Mouse (Mus musculus) cerebellum, adult 9-10 months (tissue): ENCODE data around the gene Rnf181.

Experiments
- DNase-seq: peaks from one replicate; pipeline ENCODE4 v3.0.0; 2022

Rnf181 gene

GRCm38 (mm10) chr6:72359343-72359742, 7.4 kb downstream of the Rnf181 start:
- no peak for DNase-seq

- peak; percentile 19 for DNase-seq
Observed at GRCm38 (mm10) chr6:72358086-72358764, 8.5 kb downstream of the Rnf181 start.

GRCm38 (mm10) chr6:72357164-72358079, 9.3 kb downstream of the Rnf181 start:
- peak; percentile 39 for DNase-seq

- peak; percentile 55 for DNase-seq
Observed at GRCm38 (mm10) chr6:72356001-72356532, 10.7 kb downstream of the Rnf181 start.

- DNase-seq: peak; percentile 71
Observed at GRCm38 (mm10) chr6:72355066-72355911, 11.5 kb downstream of the Rnf181 start, which contains the start of gene Tmem150a. Gene Tmem150a, plus strand, starts transcription at chr6:72355447.

- peak; percentile 12 for DNase-seq
Observed at GRCm38 (mm10) chr6:72354025-72354424, 12.7 kb downstream of the Rnf181 start.

- peak; percentile 31 for DNase-seq
Observed at GRCm38 (mm10) chr6:72352636-72353405, 13.9 kb downstream of the Rnf181 start.

GRCm38 (mm10) chr6:72350214-72350613, 16.5 kb downstream of the Rnf181 start:
- no peak for DNase-seq

- peak; percentile 27 for DNase-seq
Observed at GRCm38 (mm10) chr6:72348411-72348810, 18.3 kb downstream of the Rnf181 start.

GRCm38 (mm10) chr6:72347166-72347941, 19.4 kb downstream of the Rnf181 start, which contains the start of gene 0610030E20Rik:
Gene 0610030E20Rik, plus strand, starts transcription at chr6:72347317.
- DNase-seq: peak; percentile 85

GRCm38 (mm10) chr6:72346261-72346660, 20.5 kb downstream of the Rnf181 start:
- DNase-seq: peak; percentile 54

GRCm38 (mm10) chr6:72345633-72346032, 21.1 kb downstream of the Rnf181 start:
- no peak for DNase-seq

- DNase-seq: peak; percentile 95
Observed at GRCm38 (mm10) chr6:72345074-72345567, 21.6 kb downstream of the Rnf181 start, which contains the start of gene Usp39. Gene Usp39, minus strand, starts transcription at chr6:72345184.

GRCm38 (mm10) chr6:72344396-72345073, 22.2 kb downstream of the Rnf181 start:
- no peak for DNase-seq

GRCm38 (mm10) chr6:72340481-72340880, 26.3 kb downstream of the Rnf181 start:
- DNase-seq: no peak

GRCm38 (mm10) chr6:72333111-72333510, 33.6 kb downstream of the Rnf181 start:
- no peak for DNase-seq

GRCm38 (mm10) chr6:72330133-72330532, 36.6 kb downstream of the Rnf181 start:
- DNase-seq: no peak

- DNase-seq: no peak
Observed at GRCm38 (mm10) chr6:72329019-72329418, 37.7 kb downstream of the Rnf181 start.

- DNase-seq: no peak
Observed at GRCm38 (mm10) chr6:72326274-72326673, 40.5 kb downstream of the Rnf181 start.
